Mouse (Mus musculus) thymus, adult 2 months (tissue): ENCODE results near the gene Vapb.

Experiments used
- CTCF ChIP-seq: fragments of 200-500 bp; IDR thresholded peaks from 2 replicates; pipeline ENCODE4 v1.5.1; 2012; ENCODE audit warnings: mild to moderate bottlenecking, control low read depth, low read length, moderate library complexity, borderline replicate concordance; ENCODE audit not compliant: control insufficient read depth, poor library complexity, insufficient read depth; ENCODE audit errors: extremely low read depth
- POLR2A ChIP-seq: fragments of 200-500 bp; IDR thresholded peaks from 2 replicates; pipeline ENCODE4 v1.6.1; 2012; ENCODE audit warnings: mild to moderate bottlenecking, low read length, control low read depth, moderate library complexity; ENCODE audit not compliant: control insufficient read depth, poor library complexity, insufficient read depth; ENCODE audit errors: extremely low read depth

- no peak for TF ChIP-seq POLR2A
- TF ChIP-seq CTCF, result no peak
Measured at GRCm38 (mm10) chr2:173692693-173693092, 44.6 kb upstream of the Vapb start.
